Mouse (Mus musculus) brain, embryonic 14.5 days (tissue): ENCODE results near the gene Arid5a.

ENCODE experiments used
- CTCF ChIP-seq: fragments of 200-500 bp; IDR thresholded peaks from 2 replicates; pipeline ENCODE4 v1.5.1; 2012; ENCODE audit warnings: inconsistent platforms, mild to moderate bottlenecking, moderate library complexity, borderline replicate concordance; ENCODE audit not compliant: insufficient read depth, insufficient read length; ENCODE audit errors: extremely low read depth
- POLR2A ChIP-seq: fragments of 200-500 bp; IDR thresholded peaks from 2 replicates; pipeline ENCODE4 v1.6.1; 2012; ENCODE audit warnings: mild to moderate bottlenecking, inconsistent platforms, borderline replicate concordance; ENCODE audit not compliant: poor library complexity, insufficient read depth, insufficient read length, severe bottlenecking; ENCODE audit errors: extremely low read depth

DNA sequence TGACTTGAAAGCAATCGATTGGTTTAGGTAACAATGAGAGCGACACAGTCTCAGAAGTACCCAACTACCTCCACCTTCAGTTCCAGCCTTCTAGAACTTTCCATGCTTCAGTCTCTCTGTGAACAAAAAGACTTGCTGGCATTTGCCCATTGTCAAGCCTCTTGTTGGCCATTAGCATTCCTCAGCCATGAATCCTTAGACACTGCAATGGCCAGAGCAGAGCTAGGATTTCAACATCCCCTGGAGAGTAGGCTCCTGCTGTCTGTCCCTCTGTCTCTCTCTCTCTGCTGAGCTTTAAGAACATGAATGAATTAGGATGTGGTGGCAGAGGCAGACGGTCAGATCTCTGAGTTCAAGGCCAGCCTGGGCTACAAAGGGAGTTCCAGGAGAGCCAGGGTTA lies 26.6 kb upstream of the Arid5a start:
- TF ChIP-seq POLR2A (no peak), CTCF (no peak)
